Mouse (Mus musculus) lung, embryonic 16.5 days (tissue): ENCODE measurements around the gene Ier3. TPM values are rescaled to one million over a fixed set of nuclear protein-coding genes. Genes with fewer than 3 reads are reported as not detected.

Experiments used
- ATAC-seq: fragments of 200-750 bp; cut with Nextera tagmentation; 2 replicates; pipeline ENCODE4 v1.8.0; 2017; ENCODE audit warnings: low read depth, mild to moderate bottlenecking, moderate library complexity
- H3K27ac ChIP-seq: fragments of 300-500 bp; sonication (generic); 2 replicates; pipeline ENCODE4 v1.5.1; 2014; ENCODE audit warnings: mild to moderate bottlenecking, control low read depth, low read length
- H3K27me3 ChIP-seq: fragments of 300-500 bp; sonication (generic); 2 replicates; pipeline ENCODE4 v1.6.1; 2014; ENCODE audit warnings: low read depth, low read length, mixed read lengths; ENCODE audit not compliant: control insufficient read depth, insufficient read depth
- H3K36me3 ChIP-seq: fragments of 300-500 bp; sonication (generic); 2 replicates; pipeline ENCODE4 v1.6.1; 2014; ENCODE audit warnings: low read length; ENCODE audit not compliant: control insufficient read depth, insufficient read depth
- H3K4me1 ChIP-seq: fragments of 300-500 bp; sonication (generic); replicated peaks from 2 replicates; pipeline ENCODE4 v1.6.1; 2014; ENCODE audit warnings: low read length, mixed read lengths; ENCODE audit not compliant: control insufficient read depth, insufficient read depth
- H3K4me2 ChIP-seq: fragments of 300-500 bp; sonication (generic); 2 replicates; pipeline ENCODE4 v1.6.1; 2014; ENCODE audit warnings: low read depth, low read length, control low read depth
- H3K4me3 ChIP-seq: fragments of 300-500 bp; sonication (generic); 2 replicates; pipeline ENCODE4 v1.5.1; 2014; ENCODE audit warnings: mild to moderate bottlenecking, low read length, control low read depth
- H3K9ac ChIP-seq: fragments of 300-500 bp; sonication (generic); 2 replicates; pipeline ENCODE4 v1.6.1; 2014; ENCODE audit warnings: low read length, control low read depth
- H3K9me3 ChIP-seq: fragments of 300-500 bp; sonication (generic); 2 replicates; pipeline ENCODE4 v1.6.1; 2016; ENCODE audit warnings: low read length; ENCODE audit not compliant: control insufficient read depth
- WGBS: fragments of 180-500 bp; shearing (Covaris S2); extraction: QIAGEN DNeasy Blood & Tissue Kit; methylation state at CpG from one replicate; pipeline ENCODE4 v1.1.7; 2014; 5-methylcytosine and 5-hydroxymethylcytosine counted together
- polyA plus RNA-seq: library from polyadenylated mRNA; unstranded; fragments of >200 nt; fragmentation: Nextera tagmentation; extraction: Ambion mirVana; gene quantifications from 2 replicates; pipeline ENCODE4 v1.2.1, GENCODE M21; 2015

Ier3 gene
- 21.9 and 31.7 TPM in 2 replicates for polyA plus RNA-seq

GRCm38 (mm10) chr17:35821439-35822430 is at the start of gene Ier3:
TSS of gene Ier3 (plus strand) at chr17:35821684.
- peak within 1 kb of the TSS; percentile 98 for H3K4me2 ChIP-seq
- H3K4me1 ChIP-seq, result peaks cover 24% of the 10 kb centered on the region
- under 1% methylated on average over 62 of the region's 62 CpGs for WGBS
- H3K27me3 ChIP-seq, result no peaks in the 10 kb centered on the region
- no peaks in the 10 kb centered on the region for H3K9me3 ChIP-seq
- H3K27ac ChIP-seq, result peak within 1 kb of the TSS; percentile 90
- H3K9ac ChIP-seq, result peak within 1 kb of the TSS; percentile 88
- peak; percentile 73 for ATAC-seq
- 0 out of 2 replicates have a peak, but pooled peaks cover 2% of the 10 kb centered on the region for H3K36me3 ChIP-seq
- peak within 1 kb of the TSS; percentile 59 for H3K4me3 ChIP-seq

GRCm38 (mm10) chr17:35776811-35777609 is 44.5 kb upstream of the Ier3 start:
- Histone ChIP-seq H3K9ac (peak overlapping the region; percentile 17; the same call in 1 of the 2 replicates), H3K9me3 (no peaks in the 10 kb centered on the region), H3K4me2 (peak overlapping the region; percentile 25), H3K4me1 (peaks cover 28% of the 10 kb centered on the region), H3K36me3 (no peaks in the 10 kb centered on the region), H3K27ac (peak overlapping the region; percentile 82), H3K4me3 (no peak overlapping the region), H3K27me3 (no peaks in the 10 kb centered on the region)
- ATAC-seq, result peak; percentile 72
- WGBS, result 9% methylated on average over 13 of the region's 13 CpGs

GRCm38 (mm10) chr17:35778965-35779364 is 42.5 kb upstream of the Ier3 start:
- Histone ChIP-seq H3K9ac (no peak overlapping the region), H3K4me3 (no peak overlapping the region), H3K9me3 (no peaks in the 10 kb centered on the region), H3K4me2 (no peak overlapping the region), H3K4me1 (peaks cover 28% of the 10 kb centered on the region), H3K36me3 (no peaks in the 10 kb centered on the region), H3K27me3 (no peaks in the 10 kb centered on the region), H3K27ac (peak overlapping the region; percentile 21)
- 33% methylated on average over 6 of the region's 6 CpGs for WGBS
- ATAC-seq, result 0 out of 2 replicates have a peak, but pooled peaks have one; percentile 13

GRCm38 (mm10) chr17:35779466-35780205 is 41.8 kb upstream of the Ier3 start:
- no peaks in the 10 kb centered on the region for H3K9me3 ChIP-seq
- peak overlapping the region; percentile 10; the same call in 1 of the 2 replicates for H3K9ac ChIP-seq
- peaks cover 28% of the 10 kb centered on the region for H3K4me1 ChIP-seq
- WGBS, result 33% methylated on average over 10 of the region's 10 CpGs
- no peaks in the 10 kb centered on the region for H3K27me3 ChIP-seq
- no peak overlapping the region for H3K4me3 ChIP-seq
- no peaks in the 10 kb centered on the region for H3K36me3 ChIP-seq
- peak; percentile 43; the same call in 1 of the 2 replicates for ATAC-seq
- H3K4me2 ChIP-seq, result no peak overlapping the region
- H3K27ac ChIP-seq, result peak overlapping the region; percentile 21

DNA sequence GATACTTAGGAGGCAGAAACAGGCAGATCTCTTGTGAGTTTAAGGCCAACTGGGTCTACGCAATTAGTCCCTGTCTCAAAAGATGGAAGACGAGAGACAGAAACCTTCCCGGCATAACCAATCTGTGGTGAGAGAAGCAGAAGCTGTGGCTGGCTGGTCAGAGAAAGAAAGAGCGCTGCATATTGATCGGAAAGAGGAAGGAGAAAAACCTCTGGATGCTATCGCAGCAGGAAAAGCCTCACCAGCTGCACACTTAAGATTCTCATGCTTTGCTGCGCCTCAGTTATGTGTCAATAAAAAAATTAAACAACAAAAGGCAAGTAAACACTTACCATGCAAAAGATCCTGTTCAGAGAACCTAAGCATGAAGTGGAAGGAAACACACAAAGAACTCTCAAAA is 41.1 kb upstream of the Ier3 start:
- Histone ChIP-seq H3K36me3 (no peaks in the 10 kb centered on the region), H3K27ac (peak overlapping the region; percentile 21), H3K4me2 (no peak overlapping the region), H3K27me3 (no peaks in the 10 kb centered on the region), H3K4me3 (no peak overlapping the region), H3K9me3 (no peaks in the 10 kb centered on the region), H3K4me1 (peaks cover 28% of the 10 kb centered on the region), H3K9ac (no peak overlapping the region)
- no peak for ATAC-seq
- WGBS, result 90% methylated on average over 7 of the region's 7 CpGs

- H3K27me3 ChIP-seq, result no peaks in the 10 kb centered on the region
- no peaks in the 10 kb centered on the region for H3K9me3 ChIP-seq
- no peaks in the 10 kb centered on the region for H3K36me3 ChIP-seq
- 69% methylated on average over 2 of the region's 2 CpGs for WGBS
- no peak overlapping the region for H3K4me2 ChIP-seq
- no peak overlapping the region for H3K4me3 ChIP-seq
- peaks cover 18% of the 10 kb centered on the region for H3K4me1 ChIP-seq
- ATAC-seq, result no peak
- H3K9ac ChIP-seq, result no peak overlapping the region
- H3K27ac ChIP-seq, result no peak overlapping the region
Measured at GRCm38 (mm10) chr17:35782398-35782797, 39.1 kb upstream of the Ier3 start.

DNA sequence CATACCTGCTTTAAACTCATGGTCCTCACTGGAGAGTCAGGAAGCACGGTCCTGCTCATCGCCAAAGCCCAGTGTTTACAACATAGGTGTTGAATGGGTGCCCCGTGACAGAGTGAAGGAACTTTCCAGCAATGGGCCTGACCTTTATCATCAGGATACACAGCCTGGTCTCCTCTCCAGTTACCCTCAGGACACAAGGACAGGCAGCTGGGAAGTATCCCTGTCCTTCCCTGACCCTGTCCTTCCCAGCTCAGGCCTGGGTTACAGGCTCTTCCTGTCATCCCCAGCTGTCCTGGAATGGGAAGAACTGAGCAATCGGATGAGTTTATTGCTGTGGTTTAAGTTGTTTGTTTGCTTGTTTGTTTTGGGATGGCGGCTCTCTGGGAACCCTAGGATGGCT is 38.6 kb upstream of the Ier3 start:
- H3K4me2 ChIP-seq, result no peak overlapping the region
- no peaks in the 10 kb centered on the region for H3K36me3 ChIP-seq
- H3K9ac ChIP-seq, result no peak overlapping the region
- H3K27me3 ChIP-seq, result no peaks in the 10 kb centered on the region
- WGBS, result 66% methylated on average over 5 of the region's 5 CpGs
- H3K4me3 ChIP-seq, result no peak overlapping the region
- no peak for ATAC-seq
- H3K4me1 ChIP-seq, result peaks cover 12% of the 10 kb centered on the region
- no peaks in the 10 kb centered on the region for H3K9me3 ChIP-seq
- no peak overlapping the region for H3K27ac ChIP-seq

GRCm38 (mm10) chr17:35783944-35784343 is 37.5 kb upstream of the Ier3 start:
- Histone ChIP-seq H3K27me3 (no peaks in the 10 kb centered on the region), H3K27ac (no peak overlapping the region), H3K9me3 (no peaks in the 10 kb centered on the region), H3K4me2 (no peak overlapping the region), H3K9ac (no peak overlapping the region), H3K4me1 (peaks cover 8% of the 10 kb centered on the region), H3K36me3 (no peaks in the 10 kb centered on the region), H3K4me3 (no peak overlapping the region)
- 73% methylated on average over 6 of the region's 6 CpGs for WGBS
- ATAC-seq, result peak; percentile 75
